Mouse (Mus musculus): ENCODE results near the gene Prpf3.
"Not testable (repeated sequence)": the region's sequence is repeated elsewhere in the genome, so short reads cannot be mapped to it uniquely, and the experiment has no call there.

The Prpf3 gene

GRCm38 (mm10) chr3:95881979-95882815 lies 26.5 kb upstream of the Prpf3 start, which contains the start of gene Ciart:
TSS of gene Ciart (minus strand) at chr3:95882251.
- DNase-seq (ENCODE audit: low spot score in 2 of 2), result peak; percentile 95 to 97

DNA sequence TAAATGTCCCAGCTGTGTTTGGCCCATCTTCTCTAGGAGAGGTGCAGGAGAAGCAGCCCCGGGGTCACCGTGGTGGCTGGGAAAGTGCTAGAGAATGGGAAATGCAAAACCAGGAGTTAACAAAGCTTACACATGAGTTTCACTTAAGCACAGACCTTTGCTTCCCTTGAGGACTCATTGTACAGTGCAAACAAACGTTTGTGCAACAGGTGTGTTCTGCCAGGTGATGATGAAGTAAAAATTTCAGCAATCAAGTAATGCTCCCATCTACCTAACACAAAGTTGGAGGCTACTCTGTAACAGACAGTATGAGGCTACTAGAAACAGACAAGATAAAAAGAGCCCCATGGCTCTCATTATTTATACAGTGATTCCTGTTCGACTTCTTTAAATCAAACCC lies 23.4 kb upstream of the Prpf3 start:
- no peak for DNase-seq (ENCODE audit: low spot score in 2 of 2)

DNA sequence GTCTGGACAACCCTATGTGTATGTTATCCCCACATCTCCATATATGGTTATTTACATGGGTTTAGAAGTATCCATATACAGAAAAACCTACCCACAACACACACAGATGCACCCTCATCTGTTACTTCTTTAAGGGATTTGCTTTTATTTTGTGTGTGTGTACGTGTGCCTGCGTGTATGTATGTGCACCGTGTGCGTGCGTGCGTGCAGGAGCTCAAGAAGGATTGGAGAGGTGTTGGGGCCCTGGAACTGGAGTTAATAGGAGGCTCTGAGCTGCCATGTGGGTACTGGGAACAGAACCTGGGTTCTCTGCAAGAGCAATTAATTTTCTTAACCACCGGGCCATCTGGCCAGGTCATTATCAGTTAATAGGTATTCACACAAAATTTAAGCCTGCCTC lies 16.4 kb upstream of the Prpf3 start:
- no peak for DNase-seq (ENCODE audit: low spot score in 2 of 2)

DNA sequence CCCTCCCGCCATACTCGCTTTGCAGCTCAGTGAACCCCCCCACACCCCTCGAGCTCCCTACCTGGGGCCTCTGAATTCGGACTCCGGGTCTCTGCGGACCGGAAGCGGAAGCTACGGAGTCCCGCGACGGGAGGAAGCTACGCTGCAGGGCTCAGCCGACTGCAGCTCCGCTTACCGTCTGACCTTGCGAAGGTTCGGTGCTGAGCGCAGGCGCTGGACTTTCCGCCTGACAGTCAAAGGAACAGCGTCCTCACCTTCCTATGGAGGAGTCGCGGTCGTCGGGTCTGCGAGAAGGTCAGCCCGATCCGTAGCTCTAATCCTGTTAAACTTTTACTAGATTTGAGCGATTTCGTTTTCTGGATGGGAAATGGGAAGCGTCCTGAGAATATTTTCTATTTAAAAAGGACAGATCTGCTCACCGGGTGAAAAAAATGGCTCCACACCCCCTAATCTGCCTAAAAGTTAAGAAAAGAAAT lies 15.7 kb upstream of the Prpf3 start, which contains the start of gene Mrps21:
TSS of gene Mrps21 (minus strand) at position 128 of the 476 bp plus-strand sequence.
- DNase-seq (ENCODE audit: low spot score in 2 of 2), result peak; percentile 76 to 77

DNA sequence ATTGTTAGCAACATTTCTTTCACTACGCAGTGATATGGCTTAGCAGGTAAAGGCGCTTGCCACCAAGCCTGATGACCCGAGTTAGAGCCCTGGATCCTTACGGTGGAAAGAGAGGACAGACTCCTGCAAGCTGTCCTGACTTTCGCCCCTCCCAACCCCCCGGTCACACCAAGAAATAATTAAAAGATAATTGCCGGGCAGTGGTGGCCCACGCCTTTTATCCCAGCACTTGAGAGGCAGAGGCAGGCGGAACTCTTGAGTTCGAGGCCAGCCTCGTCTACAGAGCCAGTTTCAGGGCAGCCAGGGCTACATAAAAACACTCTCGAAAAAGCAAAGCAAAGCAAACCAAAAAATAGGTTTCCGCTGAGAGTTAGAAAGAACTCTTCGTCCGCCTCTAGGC lies 15.3 kb upstream of the Prpf3 start:
- DNase-seq (ENCODE audit: low spot score in 2 of 2), result no peak

DNA sequence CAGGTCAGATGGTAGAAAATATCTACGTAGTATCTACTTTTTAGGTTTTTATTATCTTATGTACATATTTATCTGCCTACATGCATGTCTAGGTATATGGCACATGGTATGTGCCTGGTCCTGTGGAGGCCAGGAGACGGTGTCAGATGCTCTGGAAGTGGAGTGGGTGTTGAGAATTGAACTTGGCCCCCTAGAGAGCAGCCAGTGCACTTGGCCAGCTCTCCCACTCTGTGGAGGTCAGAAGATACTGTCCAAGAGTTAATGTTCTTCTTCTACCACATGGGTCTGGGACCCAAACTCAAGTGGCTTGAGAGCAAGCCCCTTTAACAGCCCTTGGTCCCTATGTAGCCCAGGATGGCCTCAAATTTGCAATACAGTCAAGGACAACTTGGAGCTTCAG lies 11.7 kb upstream of the Prpf3 start:
- no peak for DNase-seq (ENCODE audit: low spot score in 2 of 2)

DNA sequence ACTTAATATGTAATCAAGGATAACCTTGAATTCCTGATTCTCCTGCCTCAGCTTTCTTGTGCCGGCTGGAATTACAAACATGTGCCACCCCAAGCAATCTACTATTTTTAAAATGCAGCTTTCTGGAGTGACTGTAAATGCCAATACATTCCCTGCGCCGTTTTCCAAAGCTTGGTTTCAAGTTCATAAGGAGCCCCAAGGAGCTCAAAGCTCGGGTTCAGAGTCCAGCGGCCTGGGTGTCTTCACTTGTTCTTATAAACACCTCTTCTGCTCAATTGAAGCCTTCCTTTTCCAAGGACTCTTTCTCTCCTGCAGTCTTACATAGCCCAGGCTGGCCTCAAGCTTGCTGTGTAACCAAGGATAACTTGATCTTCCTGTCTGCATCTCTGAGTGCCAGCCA lies 10.4 kb upstream of the Prpf3 start:
- no peak for DNase-seq (ENCODE audit: low spot score in 2 of 2)

DNA sequence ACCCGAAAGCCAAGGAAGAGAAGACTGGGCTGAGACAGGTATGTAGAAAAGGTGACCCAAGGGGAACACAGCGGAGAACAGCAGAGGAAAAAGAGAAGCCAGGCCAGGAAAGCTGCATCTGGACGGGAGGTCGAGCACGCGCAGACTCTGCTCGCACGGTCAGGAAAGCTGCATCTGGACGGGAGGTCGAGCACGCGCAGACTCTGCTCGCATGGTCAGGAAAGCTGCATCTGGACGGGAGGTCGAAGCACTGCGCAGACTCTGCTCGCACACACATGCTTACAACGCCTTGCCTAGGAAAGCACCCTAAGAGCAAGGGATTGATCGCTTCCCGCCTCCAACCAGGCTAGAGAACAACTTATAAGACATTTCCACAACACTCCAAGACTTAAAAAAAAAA lies 9.9 kb upstream of the Prpf3 start:
- DNase-seq (ENCODE audit: low spot score in 2 of 2), result no peak

DNA sequence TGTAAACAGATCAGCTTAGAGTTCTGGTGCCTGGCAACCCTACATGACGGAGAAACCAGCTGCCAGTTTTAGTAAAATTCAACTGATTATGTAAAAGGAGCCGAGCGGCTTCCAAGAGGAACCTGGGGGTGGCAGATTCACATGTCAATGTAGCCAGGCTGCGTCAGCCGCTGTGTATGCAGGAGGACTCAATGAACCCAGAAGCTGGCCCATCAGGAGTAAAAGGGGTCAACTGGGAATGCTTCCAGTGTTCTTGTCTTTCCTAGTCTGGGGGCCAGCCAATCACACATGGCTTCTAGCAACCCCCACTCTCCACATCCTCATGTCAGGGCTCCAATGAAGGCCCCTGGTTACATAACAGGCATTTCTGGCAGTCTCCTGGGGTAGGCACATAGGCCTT lies 9.4 kb upstream of the Prpf3 start:
- DNase-seq (ENCODE audit: low spot score in 2 of 2), result peak; percentile 52 to 65

GRCm38 (mm10) chr3:95863578-95863977 lies 7.9 kb upstream of the Prpf3 start:
- no peak for DNase-seq (ENCODE audit: low spot score in 2 of 2)

DNA sequence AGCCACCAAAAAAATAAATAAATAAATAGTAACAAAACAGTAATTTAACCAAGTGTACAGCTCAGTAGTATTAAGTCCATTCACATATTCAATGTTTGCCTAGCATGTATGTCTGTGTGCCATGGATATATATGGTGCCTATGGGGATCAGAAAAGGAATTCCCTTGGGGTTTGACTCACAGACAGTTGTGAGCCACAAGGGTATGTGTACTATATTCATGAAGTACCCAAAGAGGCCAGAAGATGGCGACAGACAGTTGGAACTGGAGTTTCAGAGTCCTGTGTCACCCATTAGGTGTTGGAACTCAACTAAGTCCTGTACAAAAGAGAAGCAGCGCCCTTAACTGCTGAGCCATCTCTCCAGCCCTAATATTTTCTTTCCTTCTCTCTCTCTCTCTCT lies 6.1 kb upstream of the Prpf3 start:
- DNase-seq (ENCODE audit: low spot score in 2 of 2), result peak in 1 of 2 experiments; percentile 37

- no peak for DNase-seq (ENCODE audit: low spot score in 2 of 2)
These were observed 5.5 kb upstream of the Prpf3 start for GRCm38 (mm10) chr3:95861216-95861615.

DNA sequence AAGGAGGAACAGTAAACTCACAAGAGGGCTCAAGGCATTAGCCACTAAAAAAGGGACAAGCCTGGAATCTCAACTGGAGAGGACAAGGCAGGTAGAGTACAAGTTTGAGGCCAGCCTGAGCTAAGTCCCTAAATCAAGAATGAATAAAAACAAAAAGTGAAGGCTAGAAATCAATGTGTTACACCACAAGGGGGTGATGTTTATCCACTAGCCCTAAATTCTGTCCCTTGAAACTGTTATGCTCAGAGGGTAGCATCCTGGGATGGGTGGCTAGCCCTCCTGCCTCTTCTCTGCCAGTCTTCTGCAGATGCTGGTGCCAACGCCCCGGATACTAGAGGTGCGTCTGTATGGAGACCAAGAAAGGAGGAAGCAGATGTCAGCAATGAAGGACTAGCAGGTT lies 4.6 kb upstream of the Prpf3 start:
- DNase-seq (ENCODE audit: low spot score in 2 of 2), result no peak

- DNase-seq (ENCODE audit: low spot score in 2 of 2), result not testable (repeated sequence)
These were observed 2.6 kb upstream of the Prpf3 start for GRCm38 (mm10) chr3:95858278-95858677.

DNA sequence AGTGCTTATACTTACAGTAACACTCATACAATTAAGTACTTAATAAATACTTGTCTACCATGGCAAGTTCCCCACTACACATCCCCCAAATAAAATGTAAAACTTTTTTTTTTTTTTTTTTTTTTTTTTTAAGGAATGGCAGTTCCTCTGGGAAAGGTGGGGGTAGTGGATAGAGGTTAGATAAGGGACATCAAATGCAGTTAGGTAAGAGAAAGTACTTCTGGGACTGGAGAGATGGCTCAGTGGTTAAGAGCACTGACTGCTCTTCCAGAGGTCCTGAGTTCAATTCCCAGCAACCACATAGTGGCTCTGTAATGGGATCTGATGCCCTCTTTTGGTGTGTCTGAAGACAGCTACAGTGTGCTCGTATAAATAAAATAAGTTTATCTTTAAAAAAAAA lies 1.4 kb upstream of the Prpf3 start:
- not testable (repeated sequence) for DNase-seq (ENCODE audit: low spot score in 2 of 2)

- no peak for DNase-seq (ENCODE audit: low spot score in 2 of 2)
These were observed 430 bp upstream of the Prpf3 start for GRCm38 (mm10) chr3:95856115-95856514.

- no peak for DNase-seq (ENCODE audit: low spot score in 2 of 2)
These were observed 4.4 kb downstream of the Prpf3 start for GRCm38 (mm10) chr3:95851317-95851716.

DNA sequence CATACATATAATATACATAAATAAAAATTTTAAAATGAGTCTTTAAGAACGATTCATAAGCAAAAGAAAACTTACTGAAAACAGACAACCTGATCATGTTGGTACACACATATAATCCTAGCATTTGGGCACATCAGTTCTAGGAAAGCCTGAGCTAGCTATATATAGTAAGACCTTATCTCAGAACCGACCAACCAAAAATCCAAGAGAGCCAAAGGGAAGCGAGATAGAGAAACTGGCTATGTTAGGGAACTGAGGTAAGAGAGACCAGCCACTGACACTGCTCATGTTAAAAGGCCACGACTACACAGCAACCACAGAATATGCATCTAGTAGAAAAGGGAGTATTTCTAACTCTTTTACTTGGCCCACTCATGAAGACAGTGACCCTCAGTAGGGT lies 5.1 kb downstream of the Prpf3 start:
- no peak for DNase-seq (ENCODE audit: low spot score in 2 of 2)

DNA sequence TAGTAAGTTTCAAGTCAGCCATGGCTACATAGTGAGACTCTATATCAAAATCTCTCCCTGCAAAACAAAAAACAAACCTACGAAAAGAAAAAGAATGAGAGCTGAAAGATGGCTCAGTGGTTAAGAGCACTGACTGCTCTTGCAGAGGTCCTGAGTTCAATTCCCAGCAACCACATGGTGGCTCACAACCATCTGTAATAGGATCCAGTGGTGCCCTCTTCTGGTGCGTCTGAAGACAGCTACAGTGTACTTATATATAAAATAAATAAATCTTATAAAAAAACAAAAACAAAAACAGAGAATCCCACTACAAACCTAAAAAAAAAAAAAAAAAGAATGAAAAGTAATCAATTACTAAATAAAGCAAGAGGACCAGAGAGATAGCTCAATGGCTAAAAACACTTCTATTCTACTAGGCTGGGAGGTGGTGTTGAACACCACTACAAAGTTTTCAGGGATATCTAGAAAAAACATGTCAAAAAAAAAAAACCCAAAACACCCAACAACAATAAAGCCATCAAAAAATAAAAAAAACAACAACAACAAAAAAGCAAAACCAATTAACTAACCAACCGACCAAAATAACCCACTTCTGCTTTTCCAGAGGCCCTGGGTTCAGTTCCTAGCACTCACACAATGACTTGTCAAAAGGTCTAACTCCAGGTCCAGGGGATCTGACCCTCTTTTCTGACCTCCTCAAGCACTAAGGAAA lies 13.0 kb downstream of the Prpf3 start:
- no peak for DNase-seq (ENCODE audit: low spot score in 2 of 2)

GRCm38 (mm10) chr3:95839250-95839649 lies 16.4 kb downstream of the Prpf3 start:
- DNase-seq (ENCODE audit: low spot score in 2 of 2), result no peak

GRCm38 (mm10) chr3:95829053-95829452 lies 26.6 kb downstream of the Prpf3 start:
- DNase-seq (ENCODE audit: low spot score in 2 of 2), result no peak

DNA sequence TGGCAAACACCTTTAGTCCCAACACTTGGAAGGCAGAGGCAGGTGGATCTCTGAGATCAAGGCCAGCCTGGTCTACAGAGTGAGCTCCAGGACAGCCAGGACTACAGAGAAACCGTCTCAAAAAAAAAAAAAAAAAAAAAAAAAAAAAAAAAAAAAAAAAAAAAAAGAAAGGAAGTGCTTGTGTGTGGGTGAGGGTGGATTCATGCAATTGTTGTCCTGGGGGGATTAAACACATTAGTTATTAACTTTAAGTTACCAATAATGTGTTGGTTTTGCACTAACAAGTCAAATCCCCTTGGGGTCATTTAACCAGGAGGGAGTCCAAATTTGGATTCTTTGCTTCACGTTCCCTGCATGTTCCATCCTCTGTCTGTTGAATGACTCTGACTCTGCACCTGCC lies 29.4 kb downstream of the Prpf3 start:
- no peak for DNase-seq (ENCODE audit: low spot score in 2 of 2)
